Mouse (Mus musculus) forebrain, embryonic 14.5 days (tissue): ENCODE data around the gene Sema3b. TPM values are rescaled to one million over a fixed set of nuclear protein-coding genes. Genes with fewer than 3 reads are reported as not detected.

Experiments
- ATAC-seq: fragments of 200-750 bp; cut with Nextera tagmentation; 2 replicates; pipeline ENCODE4 v1.8.0; 2017; ENCODE audit warnings: mild to moderate bottlenecking, moderate library complexity
- DNase-seq: peaks from one replicate; pipeline ENCODE4 v3.0.0-alpha.2; 2015; ENCODE audit warnings: low spot score
- H3K27ac ChIP-seq: fragments of 300-500 bp; sonication (generic); 2 replicates; pipeline ENCODE4 v1.5.1; 2014; ENCODE audit warnings: low read depth, mild to moderate bottlenecking, control low read depth, low read length, moderate library complexity
- H3K27me3 ChIP-seq: fragments of 300-500 bp; sonication (generic); replicated peaks from 2 replicates; pipeline ENCODE4 v1.6.1; 2014; ENCODE audit warnings: low read length, control low read depth, mixed read lengths; ENCODE audit not compliant: control insufficient read depth, insufficient read depth
- H3K36me3 ChIP-seq: fragments of 300-500 bp; sonication (generic); 2 replicates; pipeline ENCODE4 v1.6.1; 2014; ENCODE audit warnings: low read length, control low read depth; ENCODE audit not compliant: control insufficient read depth, insufficient read depth
- H3K4me1 ChIP-seq: fragments of 300-500 bp; sonication (generic); 2 replicates; pipeline ENCODE4 v1.6.1; 2014; ENCODE audit warnings: antibody characterized with exemption, low read length, control low read depth; ENCODE audit not compliant: control insufficient read depth, insufficient read depth
- H3K4me2 ChIP-seq: fragments of 300-500 bp; sonication (generic); 2 replicates; pipeline ENCODE4 v1.6.1; 2014; ENCODE audit warnings: mild to moderate bottlenecking, control low read depth, low read length
- H3K4me3 ChIP-seq: fragments of 300-500 bp; sonication (generic); 2 replicates; pipeline ENCODE4 v1.5.1; 2014; ENCODE audit warnings: low read depth, low read length, control low read depth
- H3K9ac ChIP-seq: fragments of 300-500 bp; sonication (generic); 2 replicates; pipeline ENCODE4 v1.6.1; 2014; ENCODE audit warnings: mild to moderate bottlenecking, low read length, control low read depth, moderate library complexity
- H3K9me3 ChIP-seq: fragments of 300-500 bp; sonication (generic); replicated peaks from 2 replicates; pipeline ENCODE4 v1.6.1; 2016; ENCODE audit warnings: low read length, control low read depth, mixed read lengths; ENCODE audit not compliant: control insufficient read depth
- WGBS: fragments of 180-500 bp; shearing (Covaris S2); extraction: QIAGEN DNeasy Blood & Tissue Kit; methylation state at CpG from one replicate; pipeline ENCODE4 v1.1.7; 2014; 5-methylcytosine and 5-hydroxymethylcytosine counted together
- polyA plus RNA-seq: library from polyadenylated mRNA; unstranded; fragments of >200 nt; fragmentation: Nextera tagmentation; extraction: Ambion mirVana; gene quantifications from 2 replicates; pipeline ENCODE4 v1.2.1, GENCODE M21; 2014

Gene Sema3b
- polyA plus RNA-seq, 1 experiment from 2014 or later, result 0.85 TPM

GRCm38 (mm10) chr9:107645577-107645976, 36.5 kb upstream of the Sema3b start:
- no peak overlapping the region for H3K9ac ChIP-seq
- no peaks in the 10 kb centered on the region for H3K36me3 ChIP-seq
- H3K4me1 ChIP-seq, result peaks cover 16% of the 10 kb centered on the region
- ATAC-seq (peak; percentile 81), DNase-seq (peak; percentile 91)
- H3K27me3 ChIP-seq, result 0 out of 2 replicates have a peak, but pooled peaks cover 2% of the 10 kb centered on the region
- H3K9me3 ChIP-seq, result no peaks in the 10 kb centered on the region
- no peak overlapping the region for H3K27ac ChIP-seq
- H3K4me3 ChIP-seq, result no peak overlapping the region
- H3K4me2 ChIP-seq, result no peak overlapping the region
- 12% methylated on average over 5 of the region's 5 CpGs for WGBS

- no peak overlapping the region for H3K27ac ChIP-seq
These were observed 36.1 kb upstream of the Sema3b start for GRCm38 (mm10) chr9:107645153-107645510.

GRCm38 (mm10) chr9:107644495-107645152, 35.6 kb upstream of the Sema3b start:
- 0 out of 2 replicates have a peak, but pooled peaks cover 2% of the 10 kb centered on the region for H3K27me3 ChIP-seq
- 5% methylated on average over 35 of the region's 35 CpGs for WGBS
- peaks cover 7% of the 10 kb centered on the region; the same call in 1 of the 2 replicates for H3K4me1 ChIP-seq
- peak overlapping the region; percentile 31 for H3K4me3 ChIP-seq
- no peaks in the 10 kb centered on the region for H3K9me3 ChIP-seq
- peak overlapping the region; percentile 64 for H3K9ac ChIP-seq
- peak overlapping the region; percentile 61; the same call in 1 of the 2 replicates for H3K27ac ChIP-seq
- ATAC-seq, result peak; percentile 84
- no peaks in the 10 kb centered on the region for H3K36me3 ChIP-seq
- peak overlapping the region; percentile 63 for H3K4me2 ChIP-seq
- peak; percentile 95 for DNase-seq

More at GRCm38 (mm10) chr9:107645153-107645510, 36.1 kb upstream of the Sema3b start:
- Histone ChIP-seq H3K4me1 (peaks cover 12% of the 10 kb centered on the region; the same call in 1 of the 2 replicates), H3K36me3 (no peaks in the 10 kb centered on the region), H3K9ac (peak overlapping the region; percentile 64; the same call in 1 of the 2 replicates), H3K4me2 (0 out of 2 replicates have a peak overlapping the region, but pooled peaks have one; percentile 63), H3K9me3 (no peaks in the 10 kb centered on the region), H3K4me3 (no peak overlapping the region), H3K27me3 (0 out of 2 replicates have a peak, but pooled peaks cover 2% of the 10 kb centered on the region)
- ATAC-seq, result no peak
- 64% methylated on average over 7 of the region's 7 CpGs for WGBS
- DNase-seq, result no peak

- no peaks in the 10 kb centered on the region for H3K36me3 ChIP-seq
- peaks cover 5% of the 10 kb centered on the region; the same call in 1 of the 2 replicates for H3K4me1 ChIP-seq
- H3K27me3 ChIP-seq, result 0 out of 2 replicates have a peak, but pooled peaks cover 2% of the 10 kb centered on the region
- DNase-seq (no peak), ATAC-seq (no peak)
- H3K9me3 ChIP-seq, result no peaks in the 10 kb centered on the region
- 94% methylated on average over 13 of the region's 13 CpGs for WGBS
- no peak overlapping the region for H3K4me3 ChIP-seq
- no peak overlapping the region for H3K9ac ChIP-seq
- H3K27ac ChIP-seq, result no peak overlapping the region
- H3K4me2 ChIP-seq, result no peak overlapping the region
These were observed 34.6 kb upstream of the Sema3b start for GRCm38 (mm10) chr9:107643544-107644214.

- Histone ChIP-seq H3K9me3 (no peaks in the 10 kb centered on the region), H3K4me3 (no peak overlapping the region), H3K27me3 (0 out of 2 replicates have a peak, but pooled peaks cover 2% of the 10 kb centered on the region), H3K4me2 (no peak overlapping the region), H3K27ac (no peak overlapping the region), H3K36me3 (no peaks in the 10 kb centered on the region), H3K4me1 (peaks cover 16% of the 10 kb centered on the region), H3K9ac (0 out of 2 replicates have a peak overlapping the region, but pooled peaks have one; percentile 1)
- no peak for DNase-seq
- ATAC-seq, result no peak
- WGBS, result 11% methylated on average over 8 of the region's 8 CpGs
These were observed 32.6 kb upstream of the Sema3b start for GRCm38 (mm10) chr9:107641666-107642065.

- ATAC-seq (no peak), DNase-seq (no peak)
- Histone ChIP-seq H3K4me3 (no peak overlapping the region), H3K27ac (no peak overlapping the region), H3K27me3 (0 out of 2 replicates have a peak, but pooled peaks cover 2% of the 10 kb centered on the region), H3K9me3 (no peaks in the 10 kb centered on the region), H3K36me3 (no peaks in the 10 kb centered on the region), H3K4me2 (no peak overlapping the region), H3K9ac (no peak overlapping the region), H3K4me1 (peaks cover 20% of the 10 kb centered on the region)
- WGBS, result 43% methylated on average over 8 of the region's 8 CpGs
These were observed 31.3 kb upstream of the Sema3b start for GRCm38 (mm10) chr9:107640257-107640772.

GRCm38 (mm10) chr9:107637070-107637469, 28.0 kb upstream of the Sema3b start:
- Histone ChIP-seq H3K4me3 (no peak overlapping the region), H3K9me3 (no peaks in the 10 kb centered on the region), H3K9ac (no peak overlapping the region), H3K27me3 (no peaks in the 10 kb centered on the region), H3K4me2 (peak overlapping the region; percentile 26; the same call in 1 of the 2 replicates), H3K27ac (peak overlapping the region; percentile 68), H3K36me3 (no peaks in the 10 kb centered on the region), H3K4me1 (peaks cover 23% of the 10 kb centered on the region)
- DNase-seq (peak; percentile 84), ATAC-seq (peak; percentile 32)
- WGBS, result under 1% methylated on average over 7 of the region's 7 CpGs

GRCm38 (mm10) chr9:107635279-107636028, 26.4 kb upstream of the Sema3b start, which contains the start of gene Gnai2:
Gene Gnai2 (minus strand): TSS chr9:107635367.
- Histone ChIP-seq H3K36me3 (no peaks in the 10 kb centered on the region), H3K27me3 (no peaks in the 10 kb centered on the region), H3K4me3 (peak within 1 kb of the TSS; percentile 79), H3K9me3 (no peaks in the 10 kb centered on the region), H3K27ac (peak within 1 kb of the TSS; percentile 96), H3K4me2 (peak within 1 kb of the TSS; percentile 92), H3K4me1 (peaks cover 40% of the 10 kb centered on the region), H3K9ac (peak within 1 kb of the TSS; percentile 78)
- peak; percentile 90 for ATAC-seq
- peak; percentile 97 for DNase-seq
- 4% methylated on average over 37 of the region's 38 CpGs for WGBS
